Mouse (Mus musculus) embryonic fibroblast, embryonic 13.5 days (primary cell): Measurements from ENCODE around the gene Prss42.
A peak's percentile ranks its signal among the peaks of the same experiment; 100 is the strongest.

Experiments used
- CTCF ChIP-seq: IDR thresholded peaks from 2 replicates; pipeline ENCODE4 v1.5.1; 2011; ENCODE audit warnings: mild to moderate bottlenecking, control low read depth, low read length, moderate library complexity, borderline replicate concordance; ENCODE audit not compliant: insufficient read depth
- POLR2A ChIP-seq: IDR thresholded peaks from 2 replicates; pipeline ENCODE4 v1.6.1; 2011; ENCODE audit warnings: low read depth, mild to moderate bottlenecking, control low read depth, low read length, moderate library complexity

DNA sequence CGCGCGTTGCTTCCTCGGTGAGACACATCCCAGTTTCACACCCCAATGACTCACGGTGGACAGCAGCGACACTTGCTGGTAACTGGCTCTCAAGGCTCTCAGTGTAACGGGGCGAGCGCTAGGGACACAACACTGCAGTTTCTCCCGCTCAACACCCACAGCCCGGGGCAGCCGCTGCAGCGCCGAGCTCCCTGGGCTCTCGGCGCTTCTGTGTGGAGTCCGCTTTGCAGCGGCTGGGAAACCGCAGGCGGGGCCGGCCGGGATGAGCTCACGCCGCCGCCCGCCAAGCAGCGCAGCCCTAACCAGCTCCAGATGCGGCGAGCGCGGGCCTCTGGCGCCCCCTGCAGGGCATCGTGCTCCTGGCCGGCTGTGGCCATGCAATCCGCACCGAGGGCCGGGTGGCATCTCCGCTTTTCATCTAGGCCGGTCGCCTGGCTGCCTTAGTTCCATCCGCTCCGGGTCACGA, 16.7 kb upstream of the Prss42 start:
- TF ChIP-seq CTCF = peak; percentile 92
- TF ChIP-seq POLR2A = peak; percentile 40; the same call in 1 of the 2 replicates
